Mouse (Mus musculus): Measurements from ENCODE around the gene Plk3. TPM values are rescaled to one million over a fixed set of nuclear protein-coding genes. Genes with fewer than 3 reads are reported as not detected.

Plk3 gene
- polyA plus RNA-seq, 2 experiments = 5.8 to 7.3 TPM

DNA sequence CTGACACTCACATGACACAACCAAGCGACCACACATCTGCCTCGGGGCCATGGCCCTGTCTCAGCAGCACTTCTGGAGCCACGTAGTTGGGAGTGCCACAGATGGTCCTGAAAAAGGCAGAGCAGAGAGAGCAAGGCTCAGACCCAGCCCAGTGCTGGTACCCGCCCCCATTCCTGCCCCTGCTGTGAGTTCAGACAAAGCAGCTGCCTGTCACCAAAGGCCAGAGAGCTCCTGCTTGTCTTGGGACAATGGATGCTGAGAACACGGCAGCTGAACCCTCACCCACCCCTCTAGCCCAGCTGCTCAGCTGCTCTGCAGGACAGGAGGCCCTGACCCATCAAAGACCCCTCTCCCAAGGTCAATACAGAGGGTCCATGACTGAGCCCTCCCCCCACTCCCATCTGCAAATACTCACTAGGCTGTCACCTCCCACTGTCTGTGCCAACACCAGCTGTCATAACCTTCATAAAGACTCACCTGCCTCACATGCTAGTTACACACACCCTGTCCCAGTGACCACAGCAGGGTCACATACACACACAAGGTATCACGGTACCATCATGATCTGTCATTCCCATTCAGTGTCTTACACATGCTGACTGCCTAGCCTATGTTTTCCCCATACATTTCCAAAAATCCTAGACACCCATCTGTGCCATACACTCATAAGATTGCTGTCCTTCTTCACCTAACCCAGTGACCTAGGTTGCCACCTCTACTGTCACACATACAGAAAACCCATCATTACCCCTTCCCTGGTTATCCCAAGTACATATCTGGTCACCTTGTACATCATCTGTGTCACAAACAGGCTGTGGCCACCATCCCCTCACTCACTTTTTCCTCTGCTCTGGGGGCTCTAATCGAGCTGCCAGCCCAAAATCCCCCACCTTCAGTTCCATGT, 1.6 kb downstream of the Plk3 start:
- TF ChIP-seq POLR2A (IDR thresholded peaks at IDR 0.05; ENCODE audit: borderline replicate concordance, extremely low read depth, insufficient read depth, insufficient read length) = no peak
- no peak for ATAC-seq (ENCODE audit: low FRiP score, low read depth)
- Histone ChIP-seq H3K27me3 (ENCODE audit: control insufficient read depth, insufficient read depth, low read length) (peaks cover 20% of the 10 kb centered on the region; the same call in 1 of the 2 replicates), H3K9ac (ENCODE audit: low read depth, low read length, severe bottlenecking) (no peak overlapping the region), H3K36me3 (ENCODE audit: control insufficient read depth, insufficient read depth, low read length) (peaks cover 10% of the 10 kb centered on the region; the same call in 1 of the 2 replicates), H3K4me1 (ENCODE audit: control insufficient read depth, insufficient read depth, low read length) (peaks cover 8% of the 10 kb centered on the region; the same call in 1 of the 2 replicates), H3K4me3 (replicated peaks; ENCODE audit: low read length) (no peak overlapping the region), H3K9me3 (ENCODE audit: control insufficient read depth, low read length) (no peaks in the 10 kb centered on the region), H3K4me2 (replicated peaks; ENCODE audit: low read depth, low read length, severe bottlenecking) (no peak overlapping the region; the same call in 1 of the 2 replicates), H3K27ac (replicated peaks; ENCODE audit: low read depth, low read length) (no peak overlapping the region)
- 34% methylated on average over 7 of the region's 7 CpGs for WGBS
- no peak for DNase-seq (ENCODE audit: low spot score)

DNA sequence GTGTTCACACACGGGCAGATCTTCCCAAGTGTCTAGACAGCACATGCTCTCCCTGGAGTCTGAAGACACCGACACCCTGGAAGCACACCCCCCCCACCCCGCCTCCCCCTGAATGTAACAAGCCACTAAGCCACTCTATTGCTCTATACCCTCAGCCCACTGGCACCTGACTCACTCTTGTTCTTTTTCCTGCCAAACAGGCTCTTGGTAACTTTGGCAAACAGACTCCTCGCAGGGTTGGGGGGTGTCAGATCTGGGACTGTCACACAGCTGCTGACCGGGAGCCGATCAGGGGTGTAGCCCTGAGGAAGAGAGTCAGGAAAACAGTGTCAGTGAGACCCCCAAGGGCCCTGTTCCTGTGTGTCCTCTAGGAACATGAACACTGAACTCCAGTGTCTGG, 2.6 kb downstream of the Plk3 start:
- ATAC-seq (ENCODE audit: low FRiP score, low read depth) = no peak
- 71% methylated on average over 6 of the region's 6 CpGs for WGBS

DNA sequence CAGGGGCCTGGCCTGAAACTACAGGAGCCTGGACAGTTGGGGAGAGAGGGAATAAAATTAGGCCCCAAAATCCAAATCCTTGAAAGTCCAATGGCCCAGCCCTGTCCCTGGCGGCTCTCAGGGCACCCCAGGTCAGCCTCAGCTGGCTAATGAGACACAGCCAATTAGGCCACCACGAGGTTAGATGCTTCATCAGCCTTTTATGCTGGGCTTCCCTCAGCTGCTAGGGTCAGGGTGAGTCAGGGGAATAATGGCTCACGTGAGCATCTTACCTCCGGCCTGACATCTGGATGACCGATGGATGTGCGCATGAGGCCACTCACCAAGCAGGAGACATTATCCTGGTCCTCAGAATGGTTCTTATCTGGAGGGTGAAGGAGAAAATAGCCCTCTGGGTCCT, 3.0 kb downstream of the Plk3 start:
- ATAC-seq (ENCODE audit: low FRiP score, low read depth) = no peak
- TF ChIP-seq POLR2A (IDR thresholded peaks at IDR 0.05; ENCODE audit: borderline replicate concordance, extremely low read depth, insufficient read depth, insufficient read length) = no peak
- Histone ChIP-seq H3K36me3 (ENCODE audit: control insufficient read depth, insufficient read depth, low read length) (peaks cover 10% of the 10 kb centered on the region; the same call in 1 of the 2 replicates), H3K27me3 (ENCODE audit: control insufficient read depth, insufficient read depth, low read length) (peaks cover 20% of the 10 kb centered on the region; the same call in 1 of the 2 replicates), H3K27ac (replicated peaks; ENCODE audit: low read depth, low read length) (no peak overlapping the region), H3K4me3 (replicated peaks; ENCODE audit: low read length) (no peak overlapping the region), H3K4me2 (replicated peaks; ENCODE audit: low read depth, low read length, severe bottlenecking) (no peak overlapping the region), H3K9ac (ENCODE audit: low read depth, low read length, severe bottlenecking) (no peak overlapping the region), H3K4me1 (ENCODE audit: control insufficient read depth, insufficient read depth, low read length) (peaks cover 12% of the 10 kb centered on the region), H3K9me3 (ENCODE audit: control insufficient read depth, low read length) (no peaks in the 10 kb centered on the region)
- WGBS = 67% methylated on average over 6 of the region's 6 CpGs
- no peak for DNase-seq (ENCODE audit: low spot score)

More for the DNA sequence above, 2.6 kb downstream of the Plk3 start:
- no peak for TF ChIP-seq POLR2A (IDR thresholded peaks at IDR 0.05; ENCODE audit: borderline replicate concordance, extremely low read depth, insufficient read depth, insufficient read length)
- no peak overlapping the region for H3K27ac ChIP-seq (replicated peaks; ENCODE audit: low read depth, low read length)
- H3K9ac ChIP-seq (ENCODE audit: low read depth, low read length, severe bottlenecking) = no peak overlapping the region
- peaks cover 10% of the 10 kb centered on the region; the same call in 1 of the 2 replicates for H3K36me3 ChIP-seq (ENCODE audit: control insufficient read depth, insufficient read depth, low read length)
- peaks cover 20% of the 10 kb centered on the region; the same call in 1 of the 2 replicates for H3K27me3 ChIP-seq (ENCODE audit: control insufficient read depth, insufficient read depth, low read length)
- no peak for DNase-seq (ENCODE audit: low spot score)
- no peaks in the 10 kb centered on the region for H3K9me3 ChIP-seq (ENCODE audit: control insufficient read depth, low read length)
- peaks cover 8% of the 10 kb centered on the region; the same call in 1 of the 2 replicates for H3K4me1 ChIP-seq (ENCODE audit: control insufficient read depth, insufficient read depth, low read length)
- H3K4me3 ChIP-seq (replicated peaks; ENCODE audit: low read length) = no peak overlapping the region
- no peak overlapping the region for H3K4me2 ChIP-seq (replicated peaks; ENCODE audit: low read depth, low read length, severe bottlenecking)

DNA sequence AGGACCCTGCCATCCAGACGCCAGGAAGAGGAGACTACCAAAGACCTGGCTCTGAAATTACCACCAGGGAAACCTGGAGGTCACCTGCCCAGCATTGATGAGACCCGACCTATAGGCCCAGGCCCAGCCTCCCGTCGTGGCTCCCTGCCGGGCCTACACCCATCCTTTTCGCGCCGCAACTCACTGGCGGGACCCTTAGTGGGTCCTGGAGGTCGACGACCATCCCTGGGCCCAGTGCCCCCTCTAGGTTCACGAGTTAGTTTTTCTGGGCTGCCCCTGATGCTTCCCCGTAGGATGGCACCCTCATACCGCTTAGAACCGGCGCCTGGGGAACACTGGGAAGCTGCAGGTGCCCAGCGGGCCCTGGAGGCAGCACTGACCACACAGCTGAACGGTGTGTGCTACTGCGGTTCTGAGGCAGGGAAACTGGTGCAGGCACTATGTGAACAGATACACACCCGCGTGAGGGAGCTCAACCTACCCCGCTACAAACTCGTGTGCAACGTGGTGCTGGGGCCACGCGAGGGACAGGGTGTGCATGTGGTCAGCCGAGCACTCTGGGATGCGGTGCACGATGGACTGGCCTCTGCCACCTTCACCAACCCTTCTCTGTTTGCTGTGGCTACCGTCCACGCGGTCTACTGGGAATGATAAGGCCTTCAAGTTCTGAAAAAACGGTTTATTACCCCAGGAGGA, 5.6 kb downstream of the Plk3 start:
- WGBS = 84% methylated on average over 25 of the region's 33 CpGs
- no peak for ATAC-seq (ENCODE audit: low FRiP score, low read depth)
- Histone ChIP-seq H3K4me2 (replicated peaks; ENCODE audit: low read depth, low read length, severe bottlenecking) (no peak overlapping the region), H3K9me3 (ENCODE audit: control insufficient read depth, low read length) (no peaks in the 10 kb centered on the region), H3K4me1 (ENCODE audit: control insufficient read depth, insufficient read depth, low read length) (peaks cover 23% of the 10 kb centered on the region), H3K9ac (ENCODE audit: low read depth, low read length, severe bottlenecking) (no peak overlapping the region), H3K4me3 (replicated peaks; ENCODE audit: low read length) (no peak overlapping the region), H3K27ac (replicated peaks; ENCODE audit: low read depth, low read length) (no peak overlapping the region), H3K27me3 (ENCODE audit: control insufficient read depth, insufficient read depth, low read length) (peaks cover 17% of the 10 kb centered on the region; the same call in 1 of the 2 replicates), H3K36me3 (ENCODE audit: control insufficient read depth, insufficient read depth, low read length) (peaks cover 10% of the 10 kb centered on the region; the same call in 1 of the 2 replicates)
- DNase-seq (ENCODE audit: low spot score) = no peak
- TF ChIP-seq POLR2A (IDR thresholded peaks at IDR 0.05; ENCODE audit: borderline replicate concordance, extremely low read depth, insufficient read depth, insufficient read length) = no peak

DNA sequence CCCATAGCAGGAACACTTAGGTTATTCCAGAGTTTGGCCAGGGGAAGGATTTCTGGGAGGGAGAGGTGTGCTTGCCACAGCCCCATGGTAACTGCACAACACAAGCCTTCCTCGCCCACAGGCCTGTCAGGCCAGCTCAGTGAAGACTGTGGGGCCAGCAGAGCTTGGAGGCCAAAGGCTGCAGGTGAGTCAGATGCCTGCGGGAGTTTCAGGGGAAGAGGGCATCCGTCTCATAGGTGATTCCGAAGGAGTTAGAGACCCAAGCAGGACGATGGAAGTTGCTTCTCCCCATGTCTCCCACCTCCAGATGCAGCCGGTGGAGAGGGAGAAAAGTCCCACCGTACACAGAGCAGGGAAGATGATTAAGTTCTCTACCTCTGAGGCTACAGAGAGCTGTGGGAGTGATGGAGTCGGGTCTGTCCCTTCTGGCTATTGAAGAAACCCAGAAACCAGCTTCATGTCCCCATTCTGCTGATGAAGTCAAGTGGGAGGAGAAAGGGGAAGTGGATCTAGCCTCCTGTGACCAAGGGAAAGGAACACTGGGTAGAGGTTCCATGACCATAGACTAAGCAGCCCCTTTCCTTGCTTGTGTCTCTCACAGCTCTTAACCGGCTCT, 7.0 kb downstream of the Plk3 start, which contains the start of gene Tctex1d4:
Gene Tctex1d4, plus strand, starts transcription at position 120 of the 616 bp plus-strand sequence.
- Histone ChIP-seq H3K4me2 (replicated peaks; ENCODE audit: low read depth, low read length, severe bottlenecking) (peak within 1 kb of the TSS; percentile 28; the same call in 1 of the 2 replicates), H3K4me3 (replicated peaks; ENCODE audit: low read length) (no peak within 1 kb of the TSS), H3K27me3 (ENCODE audit: control insufficient read depth, insufficient read depth, low read length) (0 out of 2 replicates have a peak, but pooled peaks cover 4% of the 10 kb centered on the region), H3K36me3 (ENCODE audit: control insufficient read depth, insufficient read depth, low read length) (peaks cover 10% of the 10 kb centered on the region; the same call in 1 of the 2 replicates), H3K27ac (replicated peaks; ENCODE audit: low read depth, low read length) (peak within 1 kb of the TSS; percentile 86), H3K9ac (ENCODE audit: low read depth, low read length, severe bottlenecking) (peak within 1 kb of the TSS; percentile 46), H3K4me1 (ENCODE audit: control insufficient read depth, insufficient read depth, low read length) (peaks cover 19% of the 10 kb centered on the region), H3K9me3 (ENCODE audit: control insufficient read depth, low read length) (no peaks in the 10 kb centered on the region)
- ATAC-seq (ENCODE audit: low FRiP score, low read depth) = no peak
- no peak for DNase-seq (ENCODE audit: low spot score)
- 81% methylated on average over 9 of the region's 9 CpGs for WGBS
- no peak for TF ChIP-seq POLR2A (IDR thresholded peaks at IDR 0.05; ENCODE audit: borderline replicate concordance, extremely low read depth, insufficient read depth, insufficient read length)

Measured in limb, embryonic 14.5 days (tissue).